Mouse (Mus musculus) midbrain, embryonic 13.5 days (tissue): ENCODE results near the gene Tmem132c. TPM values are rescaled to one million over a fixed set of nuclear protein-coding genes. Genes with fewer than 3 reads are reported as not detected.
"Not testable (repeated sequence)": the region's sequence is repeated elsewhere in the genome, so short reads cannot be mapped to it uniquely, and the experiment has no call there.

Experiments
- ATAC-seq: fragments of 200-750 bp; cut with Nextera tagmentation; 2 replicates; pipeline ENCODE4 v1.8.0; 2017; ENCODE audit warnings: mild to moderate bottlenecking, moderate TSS enrichment, moderate library complexity
- H3K27ac ChIP-seq: fragments of 300-500 bp; sonication (generic); 2 replicates; pipeline ENCODE4 v1.5.1; 2015; ENCODE audit warnings: inconsistent platforms, mild to moderate bottlenecking, moderate library complexity
- H3K27me3 ChIP-seq: fragments of 300-500 bp; sonication (generic); 2 replicates; pipeline ENCODE4 v1.6.1; 2015; ENCODE audit warnings: mild to moderate bottlenecking, inconsistent platforms
- H3K36me3 ChIP-seq: fragments of 300-500 bp; sonication (generic); 2 replicates; pipeline ENCODE4 v1.6.1; 2015; ENCODE audit warnings: mild to moderate bottlenecking, inconsistent platforms
- H3K4me1 ChIP-seq: fragments of 300-500 bp; sonication (generic); replicated peaks from 2 replicates; pipeline ENCODE4 v1.6.1; 2015; ENCODE audit warnings: inconsistent platforms
- H3K4me2 ChIP-seq: fragments of 300-500 bp; sonication (generic); replicated peaks from 2 replicates; pipeline ENCODE4 v1.6.1; 2015; ENCODE audit warnings: moderate library complexity, mild to moderate bottlenecking, inconsistent platforms
- H3K4me3 ChIP-seq: fragments of 300-500 bp; sonication (generic); replicated peaks from 2 replicates; pipeline ENCODE4 v1.5.1; 2015; ENCODE audit warnings: mild to moderate bottlenecking, inconsistent platforms
- H3K9ac ChIP-seq: fragments of 300-500 bp; sonication (generic); replicated peaks from 2 replicates; pipeline ENCODE4 v1.6.1; 2015; ENCODE audit warnings: mild to moderate bottlenecking, inconsistent platforms
- H3K9me3 ChIP-seq: fragments of 300-500 bp; sonication (generic); 2 replicates; pipeline ENCODE4 v1.6.1; 2016; ENCODE audit warnings: mild to moderate bottlenecking, inconsistent platforms
- WGBS: fragments of 180-500 bp; shearing (Covaris S2); methylation state at CpG from one replicate; pipeline ENCODE4 v1.1.7; 2015; 5-methylcytosine and 5-hydroxymethylcytosine counted together
- polyA plus RNA-seq: library from polyadenylated mRNA; unstranded; fragments of >200 nt; fragmentation: Nextera tagmentation; extraction: Ambion mirVana; gene quantifications from 2 replicates; pipeline ENCODE4 v1.2.1, GENCODE M21; 2015

Gene Tmem132c
- polyA plus RNA-seq, 1 experiment from 2014 or later, result 11.2 TPM

GRCm38 (mm10) chr5:127349221-127350065 is 107.8 kb downstream of the Tmem132c start:
- H3K27me3 ChIP-seq, result no peaks in the 10 kb centered on the region
- no peak overlapping the region for H3K4me2 ChIP-seq
- peaks cover 35% of the 10 kb centered on the region for H3K4me1 ChIP-seq
- no peaks in the 10 kb centered on the region for H3K36me3 ChIP-seq
- H3K27ac ChIP-seq, result peak overlapping the region; percentile 6; the same call in 1 of the 2 replicates
- ATAC-seq, result no peak
- no peak overlapping the region for H3K4me3 ChIP-seq
- no peaks in the 10 kb centered on the region for H3K9me3 ChIP-seq
- WGBS, result 58% methylated on average over 9 of the region's 9 CpGs
- no peak overlapping the region for H3K9ac ChIP-seq

- H3K9ac ChIP-seq, result no peak overlapping the region
- H3K9me3 ChIP-seq, result no peaks in the 10 kb centered on the region
- H3K27me3 ChIP-seq, result no peaks in the 10 kb centered on the region
- 75% methylated on average over 2 of the region's 2 CpGs for WGBS
- H3K4me2 ChIP-seq, result no peak overlapping the region
- no peaks in the 10 kb centered on the region for H3K36me3 ChIP-seq
- H3K4me1 ChIP-seq, result peaks cover 36% of the 10 kb centered on the region
- no peak for ATAC-seq
- H3K4me3 ChIP-seq, result no peak overlapping the region
- H3K27ac ChIP-seq, result no peak overlapping the region
These were observed 111.4 kb downstream of the Tmem132c start for GRCm38 (mm10) chr5:127353002-127353401.

- Histone ChIP-seq H3K4me2 (no peak overlapping the region), H3K27me3 (no peaks in the 10 kb centered on the region), H3K4me3 (no peak overlapping the region), H3K9ac (no peak overlapping the region), H3K9me3 (no peaks in the 10 kb centered on the region), H3K36me3 (0 out of 2 replicates have a peak, but pooled peaks cover 5% of the 10 kb centered on the region), H3K4me1 (peaks cover 22% of the 10 kb centered on the region), H3K27ac (peak overlapping the region; percentile 51; the same call in 1 of the 2 replicates)
- no peak for ATAC-seq
- WGBS, result 22% methylated on average over 8 of the region's 8 CpGs
These were observed 114.2 kb downstream of the Tmem132c start for GRCm38 (mm10) chr5:127355836-127356235.

GRCm38 (mm10) chr5:127357878-127358277 is 116.3 kb downstream of the Tmem132c start:
- H3K4me3 ChIP-seq, H3K36me3 ChIP-seq, H3K27me3 ChIP-seq, H3K9ac ChIP-seq, H3K27ac ChIP-seq, H3K9me3 ChIP-seq, ATAC-seq, H3K4me2 ChIP-seq: not testable (repeated sequence)
- H3K4me1 ChIP-seq, result peaks cover 17% of the 10 kb centered on the region
- 89% methylated on average over 4 of the region's 4 CpGs for WGBS

GRCm38 (mm10) chr5:127361145-127361544 is 119.5 kb downstream of the Tmem132c start:
- Histone ChIP-seq H3K9me3 (peaks cover 2% of the 10 kb centered on the region; the same call in 1 of the 2 replicates), H3K9ac (no peak overlapping the region), H3K4me1 (peaks cover 6% of the 10 kb centered on the region), H3K4me3 (no peak overlapping the region), H3K27me3 (no peaks in the 10 kb centered on the region), H3K36me3 (0 out of 2 replicates have a peak, but pooled peaks cover 5% of the 10 kb centered on the region), H3K4me2 (no peak overlapping the region), H3K27ac (no peak overlapping the region)
- no peak for ATAC-seq
- 75% methylated on average over 8 of the region's 8 CpGs for WGBS

GRCm38 (mm10) chr5:127365061-127365460 is 123.5 kb downstream of the Tmem132c start:
- H3K36me3 ChIP-seq, result 0 out of 2 replicates have a peak, but pooled peaks cover 2% of the 10 kb centered on the region
- ATAC-seq, result no peak
- H3K9ac ChIP-seq, result no peak overlapping the region
- H3K4me1 ChIP-seq, result peaks cover 9% of the 10 kb centered on the region
- WGBS, result 24% methylated on average over 1 of the region's 1 CpGs
- no peak overlapping the region for H3K27ac ChIP-seq
- peaks cover 4% of the 10 kb centered on the region; the same call in 1 of the 2 replicates for H3K9me3 ChIP-seq
- H3K4me2 ChIP-seq, result no peak overlapping the region
- no peak overlapping the region for H3K4me3 ChIP-seq
- no peaks in the 10 kb centered on the region for H3K27me3 ChIP-seq

- Histone ChIP-seq H3K4me2 (no peak overlapping the region), H3K36me3 (no peaks in the 10 kb centered on the region), H3K9me3 (peaks cover 4% of the 10 kb centered on the region; the same call in 1 of the 2 replicates), H3K27me3 (no peaks in the 10 kb centered on the region), H3K4me3 (no peak overlapping the region), H3K9ac (no peak overlapping the region), H3K4me1 (peaks cover 14% of the 10 kb centered on the region), H3K27ac (no peak overlapping the region)
- no peak for ATAC-seq
- 98% methylated on average over 3 of the region's 3 CpGs for WGBS
These were observed 126.6 kb downstream of the Tmem132c start for GRCm38 (mm10) chr5:127368191-127368590.

- H3K9me3 ChIP-seq, result peaks cover 4% of the 10 kb centered on the region; the same call in 1 of the 2 replicates
- no peak overlapping the region for H3K27ac ChIP-seq
- no peak overlapping the region for H3K9ac ChIP-seq
- no peaks in the 10 kb centered on the region for H3K27me3 ChIP-seq
- no peaks in the 10 kb centered on the region for H3K36me3 ChIP-seq
- no peak overlapping the region for H3K4me2 ChIP-seq
- ATAC-seq, result no peak
- no peak overlapping the region for H3K4me3 ChIP-seq
- H3K4me1 ChIP-seq, result peaks cover 14% of the 10 kb centered on the region
- 59% methylated on average over 7 of the region's 7 CpGs for WGBS
These were observed 128.2 kb downstream of the Tmem132c start for GRCm38 (mm10) chr5:127369812-127370211.

GRCm38 (mm10) chr5:127370503-127370902 is 128.9 kb downstream of the Tmem132c start:
- H3K4me1 ChIP-seq, result peaks cover 14% of the 10 kb centered on the region
- no peak for ATAC-seq
- no peak overlapping the region; the same call in 1 of the 2 replicates for H3K4me2 ChIP-seq
- no peaks in the 10 kb centered on the region for H3K27me3 ChIP-seq
- H3K36me3 ChIP-seq, result no peaks in the 10 kb centered on the region
- WGBS, result 11% methylated on average over 3 of the region's 3 CpGs
- H3K9me3 ChIP-seq, result peaks cover 4% of the 10 kb centered on the region; the same call in 1 of the 2 replicates
- no peak overlapping the region for H3K9ac ChIP-seq
- H3K4me3 ChIP-seq, result no peak overlapping the region
- peak overlapping the region; percentile 32; the same call in 1 of the 2 replicates for H3K27ac ChIP-seq

GRCm38 (mm10) chr5:127374251-127374650 is 132.6 kb downstream of the Tmem132c start:
- no peak overlapping the region for H3K9ac ChIP-seq
- no peaks in the 10 kb centered on the region for H3K36me3 ChIP-seq
- no peaks in the 10 kb centered on the region for H3K9me3 ChIP-seq
- no peak overlapping the region for H3K4me2 ChIP-seq
- H3K4me3 ChIP-seq, result no peak overlapping the region
- H3K27me3 ChIP-seq, result 0 out of 2 replicates have a peak, but pooled peaks cover 2% of the 10 kb centered on the region
- no peak for ATAC-seq
- 91% methylated on average over 9 of the region's 9 CpGs for WGBS
- no peak overlapping the region for H3K27ac ChIP-seq
- peaks cover 16% of the 10 kb centered on the region for H3K4me1 ChIP-seq

- H3K4me3 ChIP-seq, result no peak overlapping the region
- H3K27ac ChIP-seq, result no peak overlapping the region
- 0 out of 2 replicates have a peak, but pooled peaks cover 2% of the 10 kb centered on the region for H3K27me3 ChIP-seq
- 91% methylated on average over 3 of the region's 3 CpGs for WGBS
- no peak for ATAC-seq
- peaks cover 4% of the 10 kb centered on the region for H3K4me1 ChIP-seq
- no peak overlapping the region for H3K9ac ChIP-seq
- no peak overlapping the region for H3K4me2 ChIP-seq
- H3K9me3 ChIP-seq, result no peaks in the 10 kb centered on the region
- H3K36me3 ChIP-seq, result no peaks in the 10 kb centered on the region
These were observed 134.0 kb downstream of the Tmem132c start for GRCm38 (mm10) chr5:127375654-127376053.

- 51% methylated on average over 5 of the region's 5 CpGs for WGBS
- H3K27me3 ChIP-seq, result 0 out of 2 replicates have a peak, but pooled peaks cover 2% of the 10 kb centered on the region
- H3K4me2 ChIP-seq, result no peak overlapping the region
- peaks cover 12% of the 10 kb centered on the region for H3K4me1 ChIP-seq
- no peak overlapping the region for H3K9ac ChIP-seq
- no peak for ATAC-seq
- no peaks in the 10 kb centered on the region for H3K9me3 ChIP-seq
- H3K36me3 ChIP-seq, result no peaks in the 10 kb centered on the region
- no peak overlapping the region for H3K27ac ChIP-seq
- H3K4me3 ChIP-seq, result no peak overlapping the region
These were observed 136.9 kb downstream of the Tmem132c start for GRCm38 (mm10) chr5:127378521-127378920.
